Mouse (Mus musculus) forebrain, embryonic 11.5 days (tissue): Measurements from ENCODE around the gene Vmn2r38. TPM values are rescaled to one million over a fixed set of nuclear protein-coding genes. Genes with fewer than 3 reads are reported as not detected.
"Not testable (repeated sequence)": the region's sequence is repeated elsewhere in the genome, so short reads cannot be mapped to it uniquely, and the experiment has no call there.

Experiments
- ATAC-seq: fragments of 200-750 bp; cut with Nextera tagmentation; replicated peaks from 2 replicates; pipeline ENCODE4 v1.8.0; 2017; ENCODE audit warnings: moderate TSS enrichment; ENCODE audit not compliant: low FRiP score
- DNase-seq: peaks from one replicate; pipeline ENCODE4 v3.0.0-alpha.2; 2017; ENCODE audit warnings: low spot score
- H3K27ac ChIP-seq: fragments of 300-500 bp; sonication (generic); 2 replicates; pipeline ENCODE4 v1.5.1; 2014; ENCODE audit warnings: low read depth, low read length
- H3K27me3 ChIP-seq: fragments of 300-500 bp; sonication (generic); 2 replicates; pipeline ENCODE4 v1.6.1; 2014; ENCODE audit warnings: mild to moderate bottlenecking, low read length, mixed read lengths; ENCODE audit not compliant: control insufficient read depth, insufficient read depth
- H3K36me3 ChIP-seq: fragments of 300-500 bp; sonication (generic); 2 replicates; pipeline ENCODE4 v1.6.1; 2014; ENCODE audit warnings: mild to moderate bottlenecking, low read length, moderate library complexity, mixed read lengths; ENCODE audit not compliant: control insufficient read depth, insufficient read depth
- H3K4me1 ChIP-seq: fragments of 300-500 bp; sonication (generic); replicated peaks from 2 replicates; pipeline ENCODE4 v1.6.1; 2014; ENCODE audit warnings: low read length, mixed read lengths; ENCODE audit not compliant: control insufficient read depth, insufficient read depth
- H3K4me2 ChIP-seq: fragments of 300-500 bp; sonication (generic); 2 replicates; pipeline ENCODE4 v1.6.1; 2014; ENCODE audit warnings: low read depth, mild to moderate bottlenecking, low read length, moderate library complexity, mixed read lengths; ENCODE audit not compliant: severe bottlenecking
- H3K4me3 ChIP-seq: fragments of 300-500 bp; sonication (generic); 2 replicates; pipeline ENCODE4 v1.5.1; 2014; ENCODE audit warnings: low read depth, low read length
- H3K9ac ChIP-seq: fragments of 300-500 bp; sonication (generic); 2 replicates; pipeline ENCODE4 v1.6.1; 2014; ENCODE audit warnings: low read length
- H3K9me3 ChIP-seq: fragments of 300-500 bp; sonication (generic); 2 replicates; pipeline ENCODE4 v1.6.1; 2016; ENCODE audit warnings: low read length, mixed read lengths; ENCODE audit not compliant: control insufficient read depth
- WGBS: fragments of 180-500 bp; shearing (Covaris S2); extraction: QIAGEN DNeasy Blood & Tissue Kit; methylation state at CpG from one replicate; pipeline ENCODE4 v1.1.7; 2014; 5-methylcytosine and 5-hydroxymethylcytosine counted together
- polyA plus RNA-seq: library from polyadenylated mRNA; unstranded; fragments of >200 nt; fragmentation: Nextera tagmentation; extraction: Ambion mirVana; gene quantifications from 2 replicates; pipeline ENCODE4 v1.2.1, GENCODE M21; 2014

Gene Vmn2r38
- polyA plus RNA-seq, result not detected in 2 replicates

GRCm38 (mm10) chr7:9097781-9098180 lies at the start of gene Vmn2r38:
Vmn2r38 (minus strand) TSS chr7:9097881.
- DNase-seq, ATAC-seq, H3K4me2 ChIP-seq, H3K9me3 ChIP-seq, H3K27ac ChIP-seq, H3K4me3 ChIP-seq, H3K9ac ChIP-seq, H3K27me3 ChIP-seq, H3K36me3 ChIP-seq, H3K4me1 ChIP-seq: not testable (repeated sequence)

DNA sequence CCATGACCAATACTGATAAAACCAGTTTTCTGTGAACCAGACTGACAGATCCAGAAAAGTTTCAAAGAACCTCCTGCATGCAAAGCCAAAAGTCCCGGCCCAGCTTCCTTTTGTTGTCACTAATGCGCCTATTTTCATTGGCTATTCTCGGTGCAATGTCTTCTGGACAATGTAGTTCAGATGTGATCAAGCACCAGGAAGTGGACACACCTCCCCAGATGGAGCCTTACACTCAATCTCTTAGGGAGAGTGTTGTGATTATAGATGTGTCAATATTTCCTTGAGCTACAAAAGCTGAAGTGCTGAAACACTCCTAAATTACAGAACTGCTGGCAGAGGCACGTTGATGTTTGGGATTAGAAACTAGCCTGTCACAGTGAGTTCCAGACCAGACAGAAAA lies 32.3 kb downstream of the Vmn2r38 start:
- ATAC-seq, H3K4me3 ChIP-seq, H3K4me1 ChIP-seq, H3K36me3 ChIP-seq, H3K9me3 ChIP-seq, H3K4me2 ChIP-seq, H3K9ac ChIP-seq, DNase-seq, H3K27ac ChIP-seq, H3K27me3 ChIP-seq: not testable (repeated sequence)
- 81% methylated on average over 4 of the region's 4 CpGs for WGBS

GRCm38 (mm10) chr7:9030698-9031097 lies 67.0 kb downstream of the Vmn2r38 start, which contains the start of gene Vmn2r39:
Vmn2r39 (minus strand) TSS chr7:9030798.
- not testable (repeated sequence) for H3K4me2 ChIP-seq, ATAC-seq, H3K27ac ChIP-seq, DNase-seq, H3K36me3 ChIP-seq, H3K9me3 ChIP-seq, H3K4me3 ChIP-seq, H3K9ac ChIP-seq, H3K4me1 ChIP-seq, H3K27me3 ChIP-seq

Other genes with a start within 250 kb of the Vmn2r38 start
- not detected in 2 replicates for gene Vmn2r40, start 166.4 kb downstream of the Vmn2r38 start, polyA plus RNA-seq
- gene Vmn2r39, start 67.1 kb downstream of the Vmn2r38 start, polyA plus RNA-seq, result not detected in 2 replicates
- gene Vmn2r37, start 125.8 kb upstream of the Vmn2r38 start, polyA plus RNA-seq, result not detected in 2 replicates